Mouse (Mus musculus) liver, adult 2 months (tissue): ENCODE results near the gene Heatr4. TPM values are rescaled to one million over a fixed set of nuclear protein-coding genes. Genes with fewer than 3 reads are reported as not detected.

Experiments used
- DNase-seq: peaks from one replicate; pipeline ENCODE4 v3.0.0-alpha.2; 2011; ENCODE audit warnings: low read depth, low spot score; ENCODE audit errors: extremely low read depth
- H3K27ac ChIP-seq: fragments of 200-500 bp; replicated peaks from 2 replicates; pipeline ENCODE4 v1.5.1; 2012; ENCODE audit warnings: low read depth, mild to moderate bottlenecking, control low read depth, inconsistent platforms, low read length; ENCODE audit not compliant: insufficient read depth
- H3K27me3 ChIP-seq: fragments of 200-500 bp; 2 replicates; pipeline ENCODE4 v1.6.1; 2012; ENCODE audit warnings: mild to moderate bottlenecking, moderate library complexity, low read length, inconsistent platforms; ENCODE audit not compliant: control insufficient read depth, insufficient read depth
- H3K36me3 ChIP-seq: fragments of 200-500 bp; 2 replicates; pipeline ENCODE4 v1.6.1; 2012; ENCODE audit warnings: low read length, inconsistent platforms; ENCODE audit not compliant: control insufficient read depth, insufficient read depth
- H3K4me1 ChIP-seq: fragments of 200-500 bp; 2 replicates; pipeline ENCODE4 v1.6.1; 2011; ENCODE audit warnings: low read length; ENCODE audit not compliant: control insufficient read depth, insufficient read depth
- H3K4me3 ChIP-seq: fragments of 200-500 bp; 2 replicates; pipeline ENCODE4 v1.5.1; 2011; ENCODE audit warnings: low read depth, mild to moderate bottlenecking, control low read depth, low read length, moderate library complexity; ENCODE audit not compliant: insufficient read depth
- H3K79me2 ChIP-seq: fragments of 200-500 bp; 2 replicates; pipeline ENCODE4 v1.6.1; 2012; ENCODE audit warnings: inconsistent platforms, mild to moderate bottlenecking, low read length, moderate library complexity; ENCODE audit not compliant: control insufficient read depth, insufficient read depth
- H3K9ac ChIP-seq: fragments of 200-500 bp; 2 replicates; pipeline ENCODE4 v1.6.1; 2012; ENCODE audit warnings: low read depth, mild to moderate bottlenecking, control low read depth, inconsistent platforms, low read length
- CTCF ChIP-seq: fragments of 200-500 bp; IDR thresholded peaks from 2 replicates; pipeline ENCODE4 v1.5.1; 2011; ENCODE audit warnings: low read depth, low read length, control low read depth
- POLR2A ChIP-seq: fragments of 200-500 bp; IDR thresholded peaks from 2 replicates; pipeline ENCODE4 v1.6.1; 2011; ENCODE audit warnings: low read length, control low read depth; ENCODE audit not compliant: insufficient read depth; ENCODE audit errors: extremely low read depth
- WGBS: fragments of 180-500 bp; shearing (Covaris S2); methylation state at CpG from one replicate; pipeline ENCODE4 v1.1.7; 2018; 5-methylcytosine and 5-hydroxymethylcytosine counted together
- polyA plus RNA-seq: library from polyadenylated mRNA; depleted of rRNA; stranded (reverse); fragments of >200 nt; gene quantifications from 2 replicates; pipeline ENCODE4 v1.2.3, GENCODE M21; 2012
- total RNA-seq: library from RNA; depleted of rRNA; stranded (reverse); fragments of >200 nt; gene quantifications from 2 replicates; pipeline ENCODE4 v1.2.3, GENCODE M21; 2014

Gene Heatr4
- total and polyA plus RNA-seq, 2 experiments, result not detected

GRCm38 (mm10) chr12:83988483-83988882 lies 3.8 kb upstream of the Heatr4 start:
- no peak overlapping the region for H3K27ac ChIP-seq
- 58% methylated on average over 4 of the region's 4 CpGs for WGBS
- H3K9ac ChIP-seq, result peak overlapping the region; percentile 86
- H3K4me1 ChIP-seq, result 0 out of 2 replicates have a peak, but pooled peaks cover 2% of the 10 kb centered on the region
- no peak for TF ChIP-seq POLR2A
- TF ChIP-seq CTCF, result no peak
- H3K36me3 ChIP-seq, result no peaks in the 10 kb centered on the region
- no peaks in the 10 kb centered on the region for H3K27me3 ChIP-seq
- H3K4me3 ChIP-seq, result peak overlapping the region; percentile 69
- peak; percentile 8 for DNase-seq
- no peaks in the 10 kb centered on the region for H3K79me2 ChIP-seq

- Histone ChIP-seq H3K36me3 (no peaks in the 10 kb centered on the region), H3K9ac (peak within 1 kb of the TSS; percentile 86), H3K79me2 (no peaks in the 10 kb centered on the region), H3K4me3 (peak within 1 kb of the TSS; percentile 69), H3K27ac (peak within 1 kb of the TSS; percentile 58), H3K4me1 (0 out of 2 replicates have a peak, but pooled peaks cover 2% of the 10 kb centered on the region), H3K27me3 (no peaks in the 10 kb centered on the region)
- WGBS, result under 1% methylated on average over 79 of the region's 80 CpGs
- peak; percentile 80 for DNase-seq
- TF ChIP-seq CTCF, result peak; percentile 75
- 0 out of 2 replicates have a peak, but pooled peaks have one; percentile 30 for TF ChIP-seq POLR2A
Observed at GRCm38 (mm10) chr12:83987583-83988441, 3.2 kb upstream of the Heatr4 start, which contains the start of gene Acot2. TSS of gene Acot2 (plus strand) at chr12:83987861.

- Histone ChIP-seq H3K36me3 (no peaks in the 10 kb centered on the region), H3K4me3 (peak overlapping the region; percentile 69), H3K9ac (peak overlapping the region; percentile 86; the same call in 1 of the 2 replicates), H3K4me1 (peaks cover 5% of the 10 kb centered on the region), H3K27me3 (no peaks in the 10 kb centered on the region), H3K79me2 (no peaks in the 10 kb centered on the region), H3K27ac (peak overlapping the region; percentile 58)
- WGBS, result 2% methylated on average over 8 of the region's 8 CpGs
- DNase-seq, result peak; percentile 67
- TF ChIP-seq POLR2A (no peak), CTCF (no peak)
Observed at GRCm38 (mm10) chr12:83987242-83987582, 2.6 kb upstream of the Heatr4 start.

GRCm38 (mm10) chr12:83981615-83982014 lies 3.0 kb downstream of the Heatr4 start:
- Histone ChIP-seq H3K27me3 (no peaks in the 10 kb centered on the region), H3K9ac (no peak overlapping the region), H3K36me3 (no peaks in the 10 kb centered on the region), H3K79me2 (no peaks in the 10 kb centered on the region), H3K27ac (no peak overlapping the region), H3K4me1 (peaks cover 11% of the 10 kb centered on the region), H3K4me3 (no peak overlapping the region)
- DNase-seq, result peak; percentile 84
- WGBS, result 28% methylated on average over 4 of the region's 4 CpGs
- TF ChIP-seq POLR2A, result no peak
- TF ChIP-seq CTCF, result no peak

- no peak for TF ChIP-seq CTCF
- no peak for TF ChIP-seq POLR2A
- 95% methylated on average over 6 of the region's 6 CpGs for WGBS
- peaks cover 11% of the 10 kb centered on the region for H3K4me1 ChIP-seq
- H3K9ac ChIP-seq, result no peak overlapping the region
- no peak overlapping the region for H3K4me3 ChIP-seq
- H3K79me2 ChIP-seq, result no peaks in the 10 kb centered on the region
- H3K27ac ChIP-seq, result no peak overlapping the region
- no peaks in the 10 kb centered on the region for H3K36me3 ChIP-seq
- no peaks in the 10 kb centered on the region for H3K27me3 ChIP-seq
- DNase-seq, result no peak
Observed at GRCm38 (mm10) chr12:83978862-83979261, 5.8 kb downstream of the Heatr4 start.

GRCm38 (mm10) chr12:83972117-83972516 lies 12.5 kb downstream of the Heatr4 start:
- TF ChIP-seq POLR2A, result no peak
- peak; percentile 27; the same call in 1 of the 2 replicates for TF ChIP-seq CTCF
- Histone ChIP-seq H3K36me3 (no peaks in the 10 kb centered on the region), H3K4me1 (peaks cover 3% of the 10 kb centered on the region; the same call in 1 of the 2 replicates), H3K27ac (no peak overlapping the region), H3K4me3 (no peak overlapping the region), H3K79me2 (no peaks in the 10 kb centered on the region), H3K27me3 (no peaks in the 10 kb centered on the region), H3K9ac (no peak overlapping the region)
- peak; percentile 76 for DNase-seq
- 45% methylated on average over 2 of the region's 2 CpGs for whole genome bisulfite sequencing
